Mouse (Mus musculus) lung, postnatal 10 days (tissue): Measurements from ENCODE around the gene Trmt1.
A peak's percentile ranks its signal among the peaks of the same experiment; 100 is the strongest.

Experiments
- DNase-seq: peaks from one replicate; pipeline ENCODE4 v3.0.0; 2021

Trmt1 gene

DNA sequence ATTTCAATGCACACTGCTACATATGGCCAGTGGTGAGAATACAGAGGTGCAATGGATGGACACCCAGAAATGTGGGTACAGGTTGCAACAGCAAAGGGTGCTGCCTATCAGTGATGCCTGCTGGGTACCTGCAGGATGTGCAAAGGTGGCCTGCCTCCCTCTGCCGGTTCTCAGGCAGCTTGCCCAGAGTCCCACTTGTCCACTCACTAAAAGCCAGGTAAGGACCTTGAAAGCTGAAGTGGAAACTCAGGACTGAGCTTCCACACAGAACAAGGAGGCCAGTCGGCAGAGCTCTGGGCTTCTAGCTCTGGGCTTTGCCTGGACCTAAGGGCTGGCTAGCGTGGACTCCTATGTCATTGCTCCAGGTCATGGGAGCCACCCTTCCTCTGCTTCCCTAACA is 25.2 kb downstream of the Trmt1 start:
- DNase-seq: peak; percentile 50

DNA sequence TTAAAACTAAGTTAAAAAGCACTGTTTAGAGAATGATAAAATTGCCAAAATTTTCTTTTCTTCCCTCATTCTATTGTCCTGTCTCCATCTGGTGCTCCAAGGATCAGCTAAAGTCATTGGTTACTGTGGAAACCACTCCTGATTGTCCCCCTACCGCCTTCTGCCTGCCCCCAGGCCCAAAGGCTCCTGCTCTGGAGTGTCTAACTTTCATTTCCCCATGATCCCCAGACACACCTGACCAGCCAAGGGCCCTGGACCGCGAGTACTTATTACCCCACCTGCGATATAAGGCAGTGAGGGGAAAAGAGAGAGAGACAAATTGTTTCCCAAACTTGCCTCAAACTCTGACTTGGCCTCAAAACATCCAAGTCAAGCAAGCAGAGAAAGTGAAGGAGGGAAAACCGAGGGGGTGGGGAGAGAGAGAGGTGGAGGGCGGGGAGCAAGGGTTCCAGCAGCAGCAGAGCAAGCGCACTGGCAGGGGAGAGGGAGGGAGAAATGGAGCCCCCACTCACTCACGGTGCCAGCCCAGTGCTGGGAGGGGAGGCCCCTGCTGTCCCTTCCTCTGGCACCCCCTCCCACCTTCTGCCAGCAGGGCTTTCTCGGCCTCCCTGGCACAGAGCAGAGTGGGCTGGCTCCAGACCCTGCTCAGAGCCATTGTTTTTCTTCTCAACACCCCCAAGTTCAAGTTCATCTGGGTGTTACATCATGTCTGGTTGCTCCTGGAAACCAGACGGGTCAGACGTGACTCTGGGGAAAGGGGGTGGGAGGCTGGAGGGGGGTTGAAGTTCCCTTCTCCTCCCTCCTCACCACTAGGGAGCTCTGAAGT is 26.0 kb downstream of the Trmt1 start:
- DNase-seq: peak; percentile 90

DNA sequence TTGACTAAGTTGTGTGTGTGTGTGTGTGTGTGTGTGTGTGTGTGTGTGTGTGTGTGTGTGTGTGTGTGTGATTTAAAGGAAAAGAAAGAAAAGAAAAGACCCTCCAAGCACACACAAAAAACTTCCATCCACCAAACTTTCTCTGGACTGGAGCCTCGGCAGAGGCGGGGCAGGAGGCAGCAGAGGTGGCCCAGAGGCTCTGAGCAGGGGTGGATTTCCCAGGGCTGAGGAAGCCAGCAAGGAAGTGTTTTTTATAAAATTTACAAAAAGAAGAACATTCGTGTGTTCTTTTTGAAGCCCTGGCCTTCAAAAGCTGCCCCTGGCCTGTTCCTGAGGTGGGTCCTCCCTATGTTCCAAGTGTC is 26.6 kb downstream of the Trmt1 start:
- no peak for DNase-seq

DNA sequence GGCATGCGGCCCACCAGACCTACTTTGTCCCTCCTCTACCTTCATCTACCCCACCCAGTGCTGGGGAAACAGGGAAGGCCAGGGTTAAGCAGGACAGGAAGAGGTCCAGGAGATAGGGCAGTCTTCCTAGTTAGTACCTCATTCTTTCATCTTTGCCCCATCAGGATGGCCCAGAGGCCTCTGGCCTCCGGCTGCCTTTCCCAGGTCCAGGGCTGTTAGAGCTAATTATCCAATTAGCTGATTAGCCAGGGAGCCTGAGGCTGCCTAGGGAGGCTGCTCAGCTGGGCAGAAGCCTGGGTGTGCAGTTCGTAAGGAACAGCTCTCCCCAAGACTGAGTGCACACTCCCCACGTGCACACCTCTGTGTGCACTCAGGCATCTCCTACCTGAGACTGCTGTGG is 27.3 kb downstream of the Trmt1 start:
- DNase-seq: no peak

DNA sequence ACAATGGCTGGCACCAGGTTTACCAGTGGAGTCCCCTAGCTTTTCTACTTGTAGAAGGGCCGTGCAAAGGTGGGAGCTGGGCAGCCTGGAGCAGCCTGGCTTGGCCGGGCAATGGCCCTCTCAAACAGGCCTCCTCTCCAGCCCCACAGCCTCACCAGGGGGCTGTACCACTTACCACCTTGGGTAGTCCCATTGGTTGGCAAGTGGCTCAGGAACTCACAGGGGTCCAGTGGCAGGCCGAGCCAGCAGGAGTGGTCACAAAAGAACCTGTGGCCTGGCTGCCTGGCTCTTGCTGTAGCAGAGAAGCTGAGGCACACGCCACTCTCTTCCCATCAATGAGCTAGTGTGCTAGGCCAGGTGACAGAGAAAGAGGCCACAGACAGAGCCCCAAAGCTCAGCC is 28.1 kb downstream of the Trmt1 start:
- no peak for DNase-seq

DNA sequence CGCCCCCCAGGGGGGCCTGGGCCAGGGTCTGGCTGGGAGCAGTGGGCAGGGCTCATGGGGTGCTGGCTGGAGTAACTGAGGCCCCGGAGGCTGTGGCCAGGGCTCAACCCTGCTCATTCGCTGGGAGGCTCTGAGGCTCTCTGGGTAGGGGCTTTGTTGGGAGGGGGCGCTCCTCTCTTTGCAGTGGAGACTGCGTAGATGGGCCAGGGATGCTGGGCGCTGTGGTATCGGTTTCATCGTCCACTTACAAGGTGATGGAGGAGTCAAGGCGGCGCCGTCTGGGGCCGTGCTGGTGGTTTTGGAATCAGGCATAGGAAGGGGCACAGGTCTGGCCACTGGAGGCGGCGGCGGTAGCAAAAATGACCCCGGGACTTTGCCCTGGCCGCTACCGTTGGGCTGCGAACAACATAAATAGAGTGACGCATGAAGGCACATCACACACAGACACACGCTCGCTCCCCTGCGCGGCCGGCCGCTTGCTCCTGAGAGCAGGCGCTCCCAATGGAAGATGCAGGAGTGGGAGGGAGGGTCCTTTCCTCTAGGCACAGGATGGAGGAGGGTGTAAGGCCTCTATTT is 29.9 kb downstream of the Trmt1 start:
- no peak for DNase-seq

DNA sequence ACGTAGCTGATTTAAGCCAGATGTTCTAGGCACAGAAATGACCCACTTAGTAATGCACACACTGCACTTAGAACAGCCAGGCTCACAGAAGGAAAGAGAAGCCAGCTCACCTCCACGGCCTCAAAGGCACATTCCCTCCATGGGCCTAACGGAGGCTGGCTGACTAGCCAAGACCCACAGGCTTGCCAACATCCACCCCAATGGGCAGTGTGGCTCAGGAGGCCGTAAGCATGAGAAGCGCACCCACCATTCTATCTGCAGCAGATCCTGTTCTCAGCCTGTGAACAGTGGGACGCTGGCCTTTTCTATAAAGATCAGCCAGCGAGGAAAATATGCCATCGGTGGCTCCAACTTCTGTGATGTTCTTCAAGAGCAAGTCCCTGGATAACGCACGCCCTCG is 30.7 kb downstream of the Trmt1 start:
- DNase-seq: no peak

DNA sequence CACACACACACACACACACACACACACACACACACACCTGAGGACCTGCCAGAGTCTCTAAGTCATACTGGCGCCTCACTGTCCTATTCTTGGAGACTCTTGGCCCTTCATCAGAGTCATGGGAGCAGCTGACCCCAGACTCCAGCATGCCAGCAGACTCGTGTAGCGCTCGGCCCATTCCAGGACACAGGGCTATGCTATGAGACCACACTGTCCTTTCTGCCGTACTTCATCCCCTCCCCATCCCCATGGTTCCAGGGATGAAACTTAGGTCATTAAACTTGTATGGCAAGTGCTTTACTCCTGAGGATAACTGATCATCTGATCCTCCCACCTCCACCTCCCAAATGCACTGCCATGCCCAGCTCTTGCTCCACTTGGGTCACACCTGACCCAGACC is 32.4 kb downstream of the Trmt1 start:
- DNase-seq: no peak

DNA sequence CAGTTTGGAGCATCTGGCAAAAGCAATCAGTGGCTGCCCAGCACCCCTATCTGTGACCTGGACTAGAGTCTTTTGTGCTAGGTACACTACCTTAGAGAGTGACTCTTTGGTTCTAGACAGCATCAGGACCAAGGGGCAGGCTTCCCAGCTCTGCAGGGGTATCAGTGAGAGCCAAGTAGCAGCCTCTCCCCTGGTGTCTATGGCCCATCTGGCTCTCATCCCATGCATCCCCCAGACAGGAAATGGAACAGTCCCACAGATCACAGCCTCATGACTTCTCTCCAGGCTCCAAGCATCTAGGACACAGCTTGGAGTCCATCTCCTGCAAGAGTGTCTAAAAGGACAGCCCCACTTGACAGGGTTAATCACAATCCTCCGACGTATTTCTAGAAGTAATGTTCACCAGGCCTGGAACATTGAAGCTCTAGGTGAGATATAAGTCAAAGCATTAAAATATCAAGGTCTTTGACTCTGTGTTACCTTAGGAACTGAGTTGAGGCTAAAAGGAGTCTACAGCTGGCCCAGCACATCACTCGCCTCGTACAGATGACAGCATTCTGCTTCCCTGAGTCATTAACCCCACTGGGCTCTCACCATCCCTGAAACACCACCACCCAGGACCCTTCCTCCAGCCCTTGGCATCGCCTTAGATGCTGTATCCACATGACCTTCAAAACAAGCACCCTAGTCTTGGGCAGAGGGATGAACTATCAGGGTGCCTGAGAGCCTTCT is 33.0 kb downstream of the Trmt1 start:
- DNase-seq: peak; percentile 61

DNA sequence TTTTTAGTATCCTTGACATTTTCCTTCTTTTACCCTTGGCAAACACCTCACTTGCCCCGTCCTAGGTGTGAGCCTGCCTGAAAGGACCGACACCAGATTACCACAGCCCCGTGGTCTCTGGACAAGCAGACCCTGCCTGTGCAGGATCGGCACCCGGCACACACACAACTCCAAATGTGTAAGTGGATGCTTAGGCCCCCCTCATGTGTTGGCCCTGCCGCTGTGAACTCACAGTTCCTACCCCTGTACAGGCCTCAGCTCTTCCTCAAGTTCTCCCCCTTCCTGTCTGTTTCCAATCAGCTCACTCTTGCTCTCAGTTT is 36.4 kb downstream of the Trmt1 start:
- no peak for DNase-seq

DNA sequence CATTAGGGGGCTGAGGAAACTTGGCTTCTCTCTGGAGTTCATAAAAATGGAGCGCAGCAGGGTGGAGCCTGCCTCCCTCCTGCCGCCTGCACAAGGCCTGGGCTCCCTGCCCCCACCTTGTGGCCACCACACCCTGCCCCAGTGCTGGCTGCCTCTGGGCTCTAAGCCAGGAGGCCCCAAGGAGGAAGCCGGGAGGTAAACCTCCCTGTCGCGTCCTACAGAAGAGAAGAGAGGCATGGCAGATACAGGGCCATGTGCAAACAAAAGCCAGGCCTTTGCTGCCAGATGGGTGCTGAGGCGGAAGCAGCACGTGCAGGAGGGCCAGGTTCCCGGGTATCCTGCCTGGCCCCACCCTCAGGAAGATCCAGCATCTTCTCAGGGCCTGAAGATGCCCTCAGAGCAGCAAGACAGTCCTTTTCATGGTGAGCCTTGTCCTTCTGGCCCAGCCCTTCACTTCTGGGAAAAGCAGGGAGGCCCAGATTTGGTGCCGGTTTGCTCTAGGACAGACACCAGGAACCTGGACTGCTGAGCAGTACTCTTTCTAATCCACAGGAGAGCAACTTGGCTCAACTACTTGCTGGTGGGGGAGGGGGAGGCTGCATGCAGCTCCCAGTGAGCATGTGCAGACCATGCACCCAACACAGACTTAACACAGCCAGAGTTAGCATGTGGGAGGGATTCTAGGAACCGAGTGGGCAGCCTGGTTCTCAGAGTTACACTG is 36.9 kb downstream of the Trmt1 start, which contains the start of gene G430095P16Rik:
Gene G430095P16Rik, plus strand, starts transcription at position 158 of the 721 bp plus-strand sequence.
- peak; percentile 93 for DNase-seq

DNA sequence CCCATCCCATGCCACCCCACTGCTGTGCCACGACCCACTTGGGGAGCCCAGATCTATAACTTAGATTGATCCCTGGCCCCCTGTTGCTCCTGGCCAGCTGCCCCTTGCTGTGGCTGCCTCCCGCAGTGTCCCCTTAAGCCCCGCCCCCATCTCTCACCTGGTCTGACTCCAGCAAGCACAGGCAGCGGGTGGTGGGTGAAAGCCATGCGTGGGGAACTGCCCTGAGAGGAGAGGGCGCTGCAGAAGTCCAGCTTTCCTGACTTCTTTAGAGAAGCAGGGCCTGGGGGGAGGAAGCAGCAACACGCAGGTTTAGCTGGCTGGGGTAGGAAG is 37.4 kb downstream of the Trmt1 start:
- no peak for DNase-seq

DNA sequence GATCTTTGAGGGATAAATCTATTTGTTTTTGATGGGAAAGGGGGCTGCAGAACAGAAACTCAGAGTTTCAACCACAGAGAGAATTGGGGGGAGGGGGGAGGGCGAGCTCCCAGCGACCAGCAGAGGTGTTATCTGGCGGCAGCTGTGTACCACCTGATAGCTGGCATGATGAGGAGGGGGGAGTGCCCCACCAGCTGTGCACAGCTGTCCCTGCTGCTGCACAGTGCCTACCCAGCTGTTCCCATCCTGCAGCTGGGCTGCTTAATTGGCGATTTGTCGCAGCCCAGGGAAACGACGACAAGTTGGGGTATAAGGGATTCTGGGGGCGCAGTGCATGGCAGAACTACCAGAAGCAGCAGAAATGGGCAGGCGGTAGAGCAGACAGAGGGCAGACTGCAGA is 38.6 kb downstream of the Trmt1 start:
- no peak for DNase-seq

DNA sequence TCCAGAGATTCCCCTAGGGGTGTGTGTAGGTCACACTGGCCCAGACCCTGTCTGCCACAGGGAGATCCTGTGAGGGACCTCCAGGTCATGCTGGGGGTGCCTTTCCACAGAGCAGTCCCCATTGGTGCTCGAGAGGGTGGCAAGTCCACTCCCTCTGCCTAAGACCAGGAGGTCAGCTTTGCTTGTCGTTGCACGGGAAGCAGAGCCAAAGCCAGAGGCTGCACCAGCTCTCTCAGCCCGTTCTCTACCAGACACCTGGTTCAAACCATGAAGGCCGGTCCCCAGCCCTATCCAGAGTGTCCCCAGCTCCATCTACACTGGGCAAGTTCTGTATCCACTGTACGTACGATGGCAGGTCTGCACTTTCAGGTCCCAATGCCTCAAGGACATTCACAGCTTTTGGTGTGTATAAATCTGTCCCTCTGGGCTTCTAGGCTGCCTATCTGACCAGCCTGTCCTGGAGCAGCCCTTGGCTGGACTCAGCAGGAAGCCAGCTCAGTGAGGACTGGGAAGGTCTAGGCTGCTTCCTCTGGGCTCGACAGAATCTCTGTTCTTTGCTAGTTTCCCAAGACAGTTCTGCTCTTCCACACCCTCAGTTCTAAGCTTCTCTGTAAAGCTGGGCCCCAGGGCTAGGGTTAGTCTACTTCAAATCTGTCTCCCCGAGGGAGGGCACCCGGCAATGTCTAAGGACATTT is 39.3 kb downstream of the Trmt1 start:
- no peak for DNase-seq

DNA sequence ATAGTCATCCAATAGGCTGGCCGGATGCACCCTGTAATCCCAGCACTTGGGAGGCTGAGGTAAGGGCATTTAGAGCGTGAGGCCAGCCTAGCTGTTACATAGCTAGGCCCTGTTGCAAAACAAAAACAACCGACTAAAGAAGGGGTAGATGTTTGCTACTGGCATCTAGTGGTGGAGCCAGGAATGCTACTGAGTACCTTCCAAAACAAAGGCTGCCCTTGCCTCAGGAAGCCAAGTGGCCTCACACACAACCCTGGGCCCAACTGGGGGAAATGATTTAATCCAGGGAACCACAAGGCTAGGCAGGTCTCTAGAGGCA is 39.8 kb downstream of the Trmt1 start:
- DNase-seq: peak; percentile 76

DNA sequence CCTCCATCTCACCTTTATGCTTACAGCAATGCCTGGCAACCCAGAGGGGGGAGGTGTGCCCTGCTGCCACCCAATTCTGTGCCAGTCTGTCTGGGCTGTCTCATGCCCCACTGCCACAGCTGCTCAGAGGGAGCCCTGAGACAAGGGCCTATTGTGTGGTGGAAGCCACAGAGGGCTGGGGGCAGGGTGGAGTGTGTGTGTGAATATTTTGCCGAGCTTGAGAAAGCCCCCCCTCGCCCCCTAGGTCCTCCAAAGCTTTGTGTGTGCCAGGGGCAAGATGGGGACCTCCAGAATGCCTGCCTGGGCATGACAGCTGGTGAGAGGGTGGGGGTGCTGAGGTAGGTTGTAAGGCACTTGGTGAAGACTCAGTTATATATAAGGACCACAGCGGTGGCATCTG is 42.4 kb downstream of the Trmt1 start:
- DNase-seq: no peak

DNA sequence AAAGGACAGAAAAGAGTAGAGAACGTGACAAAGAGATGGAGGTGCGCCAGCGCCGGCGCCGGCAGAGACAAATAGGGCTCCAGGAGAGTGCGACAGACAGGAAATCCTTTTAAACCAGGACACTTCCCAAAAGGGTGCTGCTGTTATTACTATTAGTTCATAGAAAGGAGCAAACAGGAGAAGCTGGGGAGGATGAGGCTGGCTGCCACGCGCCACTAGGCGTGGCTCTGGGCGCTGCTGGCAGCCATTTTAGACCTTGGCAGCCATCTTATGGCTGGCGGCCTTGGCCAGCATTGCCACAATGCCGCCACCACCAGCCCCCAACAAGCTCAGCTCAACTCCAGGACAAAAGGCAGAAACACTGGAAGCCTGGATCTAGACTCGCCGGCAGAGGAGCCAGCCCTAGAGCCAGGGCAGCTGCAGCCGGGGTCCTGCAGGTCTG is 43.8 kb downstream of the Trmt1 start:
- peak; percentile 76 for DNase-seq

DNA sequence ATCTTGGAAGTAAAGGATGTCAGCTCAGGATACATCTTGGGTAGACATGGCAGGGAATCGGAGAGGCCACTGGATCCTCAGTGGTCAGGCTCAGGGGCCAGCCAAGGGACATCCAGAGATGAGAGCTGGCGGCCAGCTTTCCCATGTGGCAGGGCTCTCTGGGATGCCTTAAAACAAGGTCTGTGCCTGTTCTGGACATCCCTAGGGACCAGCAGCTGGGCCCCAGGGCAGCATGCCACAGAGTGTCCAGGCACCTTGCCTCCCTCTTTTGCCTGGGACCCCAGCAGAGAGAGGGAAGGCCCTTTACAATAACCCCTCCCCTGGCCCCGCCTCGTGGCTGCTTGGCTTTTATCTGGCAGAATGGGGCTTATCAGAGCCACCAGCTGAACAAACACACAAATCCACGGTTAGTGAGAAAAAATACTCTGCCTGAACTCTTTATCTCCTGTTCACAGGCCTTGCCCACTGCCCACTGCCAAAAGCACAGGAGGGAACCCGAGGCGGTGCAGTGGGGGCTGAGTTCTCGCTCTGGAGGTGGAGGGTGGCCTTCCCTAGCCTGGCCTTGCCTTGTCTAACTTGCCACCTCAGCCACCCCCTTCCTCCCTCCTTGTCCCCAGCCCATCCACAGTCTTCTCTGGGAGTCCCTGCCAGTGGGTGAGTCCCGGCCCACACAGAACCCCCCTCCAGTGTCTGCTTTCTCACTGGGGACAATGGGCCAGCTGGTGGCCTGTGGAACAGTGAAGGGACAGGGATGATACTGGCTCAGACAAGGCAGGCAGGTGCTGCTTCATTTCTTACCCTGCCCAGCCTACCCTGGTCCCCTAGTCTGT is 44.6 kb downstream of the Trmt1 start:
- DNase-seq: peak; percentile 53

DNA sequence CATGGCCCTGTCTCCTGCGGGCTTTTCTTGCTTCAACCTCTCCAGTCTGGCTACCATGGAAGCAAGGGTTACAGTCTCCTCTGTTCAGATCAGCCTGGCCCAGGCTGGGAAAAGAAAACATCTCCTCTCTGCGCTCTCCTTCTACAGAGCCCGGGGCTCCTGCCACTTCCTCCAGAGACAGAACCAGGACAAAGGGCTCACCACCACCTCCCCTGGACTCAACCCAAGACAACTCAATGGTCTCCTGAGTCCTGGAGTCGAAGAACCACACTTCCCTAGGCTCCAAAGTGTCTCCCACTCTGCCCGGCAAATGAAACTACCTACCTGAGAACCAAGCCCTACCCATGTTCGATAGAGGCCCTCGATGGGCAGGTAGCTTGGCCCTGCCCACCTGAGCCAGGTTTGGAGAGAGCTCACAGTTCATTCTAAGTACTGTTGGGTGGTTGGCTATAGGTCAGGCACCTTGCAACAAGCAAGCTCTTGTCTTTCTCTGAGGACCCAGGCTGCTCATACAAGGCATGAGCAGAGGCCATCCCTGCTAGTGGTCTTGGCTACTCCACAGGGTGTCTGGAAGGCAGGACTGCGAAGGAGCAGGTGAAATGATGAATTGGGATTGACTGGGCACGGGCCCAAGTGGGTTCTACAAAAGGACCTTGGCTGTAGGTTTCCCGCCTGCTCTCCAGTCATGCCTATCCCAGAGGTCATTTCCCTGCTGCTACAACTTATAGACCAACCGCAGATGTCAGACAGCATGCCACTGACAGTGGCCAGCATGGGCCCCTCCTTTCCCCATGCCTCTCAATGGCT is 45.5 kb downstream of the Trmt1 start:
- DNase-seq: no peak

DNA sequence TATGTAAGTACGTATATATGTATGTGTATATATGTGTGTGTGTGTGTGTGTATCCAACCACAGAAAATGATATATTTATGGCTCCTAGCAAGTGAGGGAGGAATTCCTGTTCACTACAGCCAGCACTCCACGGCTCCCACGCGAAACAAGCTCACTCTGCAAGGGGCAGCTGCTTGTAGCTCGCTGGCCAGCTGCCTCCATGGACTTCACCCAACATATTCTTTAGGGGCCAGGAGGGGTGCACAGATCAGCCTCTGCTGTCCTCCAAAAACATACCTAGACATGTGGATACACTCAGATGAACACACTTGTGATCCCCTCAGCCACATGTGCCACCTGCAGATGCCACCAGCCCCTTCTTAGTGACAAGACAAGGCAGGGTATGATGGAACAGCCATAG is 46.4 kb downstream of the Trmt1 start:
- no peak for DNase-seq

DNA sequence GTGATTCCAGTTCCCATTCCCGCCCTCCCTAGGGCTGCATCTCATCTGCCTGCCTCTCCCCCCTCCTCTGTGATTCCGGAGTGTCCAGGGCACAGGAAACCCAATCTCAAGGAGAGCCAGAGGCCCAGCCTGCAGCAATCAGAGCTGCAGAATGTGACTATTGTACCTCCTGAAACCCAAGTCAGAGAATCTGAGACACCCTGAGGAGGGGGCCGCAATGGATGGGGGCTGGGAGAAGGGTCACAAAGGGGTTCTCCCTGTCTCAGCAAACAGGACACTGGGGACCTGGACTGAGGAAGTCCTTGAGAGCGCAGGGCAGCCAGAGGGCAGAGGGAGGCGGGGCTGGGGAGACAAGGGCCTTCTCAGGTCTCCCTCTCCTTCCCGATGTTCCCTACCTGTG is 46.9 kb downstream of the Trmt1 start:
- DNase-seq: peak; percentile 48
